Mouse (Mus musculus) intestine, embryonic 16.5 days (tissue): Measurements from ENCODE around the gene Ptprn2. TPM values are rescaled to one million over a fixed set of nuclear protein-coding genes. Genes with fewer than 3 reads are reported as not detected.

Experiments used
- ATAC-seq: fragments of 200-750 bp; cut with Nextera tagmentation; 2 replicates; pipeline ENCODE4 v1.8.0; 2017; ENCODE audit warnings: moderate TSS enrichment, moderate library complexity
- H3K27ac ChIP-seq: fragments of 300-500 bp; sonication (generic); 2 replicates; pipeline ENCODE4 v1.5.1; 2014; ENCODE audit warnings: mild to moderate bottlenecking, low read length
- H3K27me3 ChIP-seq: fragments of 300-500 bp; sonication (generic); replicated peaks from 2 replicates; pipeline ENCODE4 v1.6.1; 2014; ENCODE audit warnings: low read length, control low read depth, mixed read lengths; ENCODE audit not compliant: control insufficient read depth, insufficient read depth
- H3K36me3 ChIP-seq: fragments of 300-500 bp; sonication (generic); 2 replicates; pipeline ENCODE4 v1.6.1; 2014; ENCODE audit warnings: low read length, control low read depth; ENCODE audit not compliant: control insufficient read depth, insufficient read depth
- H3K4me1 ChIP-seq: fragments of 300-500 bp; sonication (generic); 2 replicates; pipeline ENCODE4 v1.6.1; 2014; ENCODE audit warnings: low read length, control low read depth, mixed read lengths; ENCODE audit not compliant: control insufficient read depth, insufficient read depth
- H3K4me2 ChIP-seq: fragments of 300-500 bp; sonication (generic); 2 replicates; pipeline ENCODE4 v1.6.1; 2014; ENCODE audit warnings: low read depth, low read length, control low read depth
- H3K4me3 ChIP-seq: fragments of 300-500 bp; sonication (generic); 2 replicates; pipeline ENCODE4 v1.5.1; 2014; ENCODE audit warnings: mild to moderate bottlenecking, low read length
- H3K9ac ChIP-seq: fragments of 300-500 bp; sonication (generic); 2 replicates; pipeline ENCODE4 v1.6.1; 2014; ENCODE audit warnings: low read depth, low read length
- H3K9me3 ChIP-seq: fragments of 300-500 bp; sonication (generic); 2 replicates; pipeline ENCODE4 v1.6.1; 2016; ENCODE audit warnings: low read length, control low read depth; ENCODE audit not compliant: control insufficient read depth
- WGBS: fragments of 180-500 bp; shearing (Covaris S2); extraction: QIAGEN DNeasy Blood & Tissue Kit; methylation state at CpG from one replicate; pipeline ENCODE4 v1.1.7; 2014; 5-methylcytosine and 5-hydroxymethylcytosine counted together
- polyA plus RNA-seq: library from polyadenylated mRNA; unstranded; fragments of >200 nt; fragmentation: Nextera tagmentation; extraction: Ambion mirVana; gene quantifications from 2 replicates; pipeline ENCODE4 v1.2.1, GENCODE M21; 2015

Ptprn2 gene
- polyA plus RNA-seq, 1 experiment from 2014 or later: 1.8 TPM

- no peaks in the 10 kb centered on the region for H3K9me3 ChIP-seq
- no peaks in the 10 kb centered on the region for H3K4me1 ChIP-seq
- no peak overlapping the region for H3K27ac ChIP-seq
- no peak for ATAC-seq
- H3K27me3 ChIP-seq: no peaks in the 10 kb centered on the region
- 82% methylated on average over 8 of the region's 8 CpGs for WGBS
- no peak overlapping the region for H3K4me3 ChIP-seq
- H3K36me3 ChIP-seq: no peaks in the 10 kb centered on the region
- no peak overlapping the region for H3K4me2 ChIP-seq
- no peak overlapping the region for H3K9ac ChIP-seq
These were observed 407.1 kb downstream of the Ptprn2 start for GRCm38 (mm10) chr12:116892584-116892983.

- H3K9me3 ChIP-seq: no peaks in the 10 kb centered on the region
- no peaks in the 10 kb centered on the region for H3K4me1 ChIP-seq
- WGBS: 41% methylated on average over 2 of the region's 2 CpGs
- no peak overlapping the region for H3K4me3 ChIP-seq
- H3K9ac ChIP-seq: no peak overlapping the region
- ATAC-seq: no peak
- H3K36me3 ChIP-seq: no peaks in the 10 kb centered on the region
- H3K27me3 ChIP-seq: no peaks in the 10 kb centered on the region
- no peak overlapping the region for H3K27ac ChIP-seq
- no peak overlapping the region for H3K4me2 ChIP-seq
These were observed 411.1 kb downstream of the Ptprn2 start for GRCm38 (mm10) chr12:116896651-116897050.

- 81% methylated on average over 3 of the region's 3 CpGs for WGBS
- no peak overlapping the region for H3K27ac ChIP-seq
- no peaks in the 10 kb centered on the region for H3K27me3 ChIP-seq
- no peak overlapping the region for H3K4me2 ChIP-seq
- H3K36me3 ChIP-seq: no peaks in the 10 kb centered on the region
- no peaks in the 10 kb centered on the region for H3K4me1 ChIP-seq
- no peaks in the 10 kb centered on the region for H3K9me3 ChIP-seq
- no peak overlapping the region for H3K4me3 ChIP-seq
- no peak overlapping the region for H3K9ac ChIP-seq
- ATAC-seq: no peak
These were observed 416.3 kb downstream of the Ptprn2 start for GRCm38 (mm10) chr12:116901773-116902172.

GRCm38 (mm10) chr12:116907424-116907823, 421.9 kb downstream of the Ptprn2 start:
- Histone ChIP-seq H3K9ac (no peak overlapping the region), H3K4me2 (no peak overlapping the region), H3K27ac (no peak overlapping the region), H3K9me3 (no peaks in the 10 kb centered on the region), H3K36me3 (no peaks in the 10 kb centered on the region), H3K4me3 (no peak overlapping the region), H3K27me3 (no peaks in the 10 kb centered on the region), H3K4me1 (no peaks in the 10 kb centered on the region)
- WGBS: 17% methylated on average over 1 of the region's 1 CpGs
- no peak; the same call in 1 of the 2 replicates for ATAC-seq

- H3K4me1 ChIP-seq: no peaks in the 10 kb centered on the region
- no peaks in the 10 kb centered on the region for H3K9me3 ChIP-seq
- H3K27ac ChIP-seq: no peak overlapping the region
- H3K27me3 ChIP-seq: no peaks in the 10 kb centered on the region
- no peaks in the 10 kb centered on the region for H3K36me3 ChIP-seq
- H3K4me3 ChIP-seq: no peak overlapping the region
- 51% methylated on average over 2 of the region's 2 CpGs for WGBS
- H3K9ac ChIP-seq: no peak overlapping the region
- ATAC-seq: no peak
- H3K4me2 ChIP-seq: no peak overlapping the region
These were observed 423.1 kb downstream of the Ptprn2 start for GRCm38 (mm10) chr12:116908668-116909067.

GRCm38 (mm10) chr12:116916776-116917175, 431.3 kb downstream of the Ptprn2 start:
- Histone ChIP-seq H3K4me3 (no peak overlapping the region), H3K27ac (no peak overlapping the region), H3K36me3 (no peaks in the 10 kb centered on the region), H3K9ac (no peak overlapping the region), H3K9me3 (no peaks in the 10 kb centered on the region), H3K27me3 (no peaks in the 10 kb centered on the region), H3K4me2 (no peak overlapping the region), H3K4me1 (no peaks in the 10 kb centered on the region)
- WGBS: 34% methylated on average over 5 of the region's 5 CpGs
- no peak for ATAC-seq

GRCm38 (mm10) chr12:116919185-116919584, 433.7 kb downstream of the Ptprn2 start:
- no peak overlapping the region for H3K4me3 ChIP-seq
- no peak for ATAC-seq
- H3K27me3 ChIP-seq: no peaks in the 10 kb centered on the region
- H3K4me2 ChIP-seq: no peak overlapping the region
- H3K27ac ChIP-seq: no peak overlapping the region
- no peaks in the 10 kb centered on the region for H3K4me1 ChIP-seq
- H3K9ac ChIP-seq: no peak overlapping the region
- no peaks in the 10 kb centered on the region for H3K9me3 ChIP-seq
- 76% methylated on average over 6 of the region's 6 CpGs for WGBS
- H3K36me3 ChIP-seq: no peaks in the 10 kb centered on the region

- no peak overlapping the region for H3K27ac ChIP-seq
- no peak overlapping the region for H3K4me2 ChIP-seq
- ATAC-seq: no peak
- WGBS: 76% methylated on average over 22 of the region's 22 CpGs
- H3K9me3 ChIP-seq: no peaks in the 10 kb centered on the region
- H3K9ac ChIP-seq: no peak overlapping the region
- no peaks in the 10 kb centered on the region for H3K27me3 ChIP-seq
- H3K36me3 ChIP-seq: no peaks in the 10 kb centered on the region
- H3K4me1 ChIP-seq: no peaks in the 10 kb centered on the region
- no peak overlapping the region for H3K4me3 ChIP-seq
These were observed 434.4 kb downstream of the Ptprn2 start for GRCm38 (mm10) chr12:116919691-116920526.

- Histone ChIP-seq H3K36me3 (no peaks in the 10 kb centered on the region), H3K9me3 (no peaks in the 10 kb centered on the region), H3K27me3 (no peaks in the 10 kb centered on the region), H3K4me2 (no peak overlapping the region), H3K4me3 (no peak overlapping the region), H3K9ac (no peak overlapping the region), H3K27ac (no peak overlapping the region), H3K4me1 (no peaks in the 10 kb centered on the region)
- 75% methylated on average over 5 of the region's 5 CpGs for WGBS
- no peak for ATAC-seq
These were observed 441.6 kb downstream of the Ptprn2 start for GRCm38 (mm10) chr12:116927115-116927514.

GRCm38 (mm10) chr12:116927516-116927915, 442.0 kb downstream of the Ptprn2 start:
- no peaks in the 10 kb centered on the region for H3K27me3 ChIP-seq
- no peaks in the 10 kb centered on the region for H3K9me3 ChIP-seq
- no peak for ATAC-seq
- H3K4me2 ChIP-seq: no peak overlapping the region
- no peaks in the 10 kb centered on the region for H3K4me1 ChIP-seq
- 83% methylated on average over 1 of the region's 1 CpGs for WGBS
- H3K27ac ChIP-seq: no peak overlapping the region
- H3K9ac ChIP-seq: no peak overlapping the region
- no peak overlapping the region for H3K4me3 ChIP-seq
- H3K36me3 ChIP-seq: no peaks in the 10 kb centered on the region
